8 mouse cellular contexts compared by ENCODE assay signal in the genomic region with DNA sequence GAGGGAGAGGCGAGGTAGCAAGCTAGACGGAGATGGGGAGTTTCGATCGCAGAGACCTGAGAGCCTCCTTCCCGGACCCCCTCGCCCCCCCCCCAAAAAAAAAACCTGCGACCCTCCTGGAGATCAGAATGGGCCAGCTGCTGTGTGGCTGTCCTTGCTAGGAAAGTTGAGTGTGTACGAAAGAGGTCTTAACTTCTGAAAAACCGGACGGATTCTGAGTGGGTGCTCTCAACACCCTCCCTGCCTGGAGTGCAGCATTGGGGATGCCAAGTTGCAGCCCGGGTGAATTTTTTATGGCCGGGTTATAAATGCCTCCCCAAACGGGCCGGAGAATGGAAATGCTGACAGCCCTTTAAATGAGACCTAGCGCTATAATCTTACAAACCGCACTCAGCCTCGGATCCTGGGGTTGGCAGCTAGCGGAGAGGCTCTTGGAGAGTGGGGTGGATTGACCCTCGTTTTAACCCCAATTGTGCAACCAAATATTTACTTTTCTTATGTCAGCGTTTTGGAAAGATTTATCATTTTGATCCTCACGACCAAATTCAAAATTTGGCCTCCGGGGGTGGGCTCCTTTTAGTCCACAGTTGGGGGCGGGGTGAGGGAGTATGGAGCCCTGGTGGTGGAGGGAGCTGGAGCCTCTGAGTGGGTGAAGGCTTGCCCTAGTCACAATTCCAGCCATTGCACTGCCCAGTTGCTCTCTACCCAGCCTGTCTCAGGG. TPM values are rescaled to one million over a fixed set of nuclear protein-coding genes. Genes with fewer than 3 reads are reported as not detected.
DNase-seq lines count a peak whose midpoint lies in the region; ATAC-seq and TF ChIP-seq lines count a peak whose summit lies in the region.

No protein-coding gene starts in this region.

- TF ChIP-seq CTCF in kidney, adult 2 months (conservative IDR thresholded peaks at IDR 0.05; ENCODE audit: insufficient read depth, insufficient read length, low read depth, low read length), result no peak
- no peak for TF ChIP-seq CTCF in cortical plate, adult 2 months (IDR thresholded peaks at IDR 0.05; ENCODE audit: extremely low read depth, insufficient read depth, low read length)
- no peak for TF ChIP-seq CTCF in lung, adult 2 months (IDR thresholded peaks at IDR 0.05; ENCODE audit: insufficient read depth, low read length)
- TF ChIP-seq CTCF in stomach, postnatal 0 days (IDR thresholded peaks at IDR 0.05; ENCODE audit: low read depth), result no peak

- no peaks in the 10 kb centered on the region for H3K36me3 ChIP-seq in kidney, adult 2 months (ENCODE audit: control insufficient read depth, insufficient read depth, low read length)
- H3K36me3 ChIP-seq in hindbrain, embryonic 10.5 days, result no peaks in the 10 kb centered on the region
- H3K36me3 ChIP-seq in stomach, postnatal 0 days (ENCODE audit: control insufficient read depth, insufficient read depth, low read length), result no peaks in the 10 kb centered on the region

- peaks cover 3% of the 10 kb centered on the region; the same call in 1 of the 2 replicates for H3K4me1 ChIP-seq in kidney, adult 2 months (ENCODE audit: control insufficient read depth, insufficient read depth, low read length)
- no peaks in the 10 kb centered on the region; the same call in none of the 2 replicates for H3K4me1 ChIP-seq in cortical plate, adult 2 months (ENCODE audit: control insufficient read depth, insufficient read depth, low read length)
- peaks cover 77% of the 10 kb centered on the region for H3K4me1 ChIP-seq in hindbrain, embryonic 10.5 days (replicated peaks)
- H3K4me1 ChIP-seq in lung, adult 2 months (ENCODE audit: control insufficient read depth, insufficient read depth, low read length), result peaks cover 9% of the 10 kb centered on the region
- no peaks in the 10 kb centered on the region for H3K4me1 ChIP-seq in stomach, postnatal 0 days (replicated peaks; ENCODE audit: control insufficient read depth, insufficient read depth)

- DNase-seq in kidney, adult 2 months, result no peak
- no peak for DNase-seq in kidney, postnatal 25 days
- no peak for DNase-seq in hindbrain, embryonic 10.5 days (ENCODE audit: low spot score)
- DNase-seq in lung, adult 2 months, result peak; percentile 19
- no peak for DNase-seq in stomach, postnatal 0 days (ENCODE audit: low spot score)
- no peak for DNase-seq in left cerebral cortex, adult 9 months (ENCODE audit: low spot score in 2 of 2)
- no peak for DNase-seq in MN1 (ENCODE audit: low spot score)

- H3K4me2 ChIP-seq in stomach, postnatal 0 days (replicated peaks; ENCODE audit: low read depth), result peak overlapping the region; percentile 69

- peaks cover 1% of the 10 kb centered on the region; the same call in 1 of the 2 replicates for H3K27me3 ChIP-seq in kidney, adult 2 months (replicated peaks; ENCODE audit: control insufficient read depth, insufficient read depth, low read length)
- H3K27me3 ChIP-seq in hindbrain, embryonic 10.5 days (ENCODE audit: insufficient read depth, poor library complexity, severe bottlenecking), result peaks cover 50% of the 10 kb centered on the region
- H3K27me3 ChIP-seq in stomach, postnatal 0 days (ENCODE audit: control insufficient read depth, insufficient read depth, low read length), result peaks cover 2% of the 10 kb centered on the region; the same call in 1 of the 2 replicates

- TF ChIP-seq EP300 in stomach, postnatal 0 days (optimal IDR thresholded peaks at IDR 0.05), result no peak

- peak overlapping the region; percentile 56; the same call in 1 of the 2 replicates for H3K9ac ChIP-seq in stomach, postnatal 0 days (ENCODE audit: low read length)

- ATAC-seq in stomach, postnatal 0 days (ENCODE audit: low FRiP score, low TSS enrichment), result no peak

- no peak for TF ChIP-seq POLR2A in kidney, adult 2 months (IDR thresholded peaks at IDR 0.05; ENCODE audit: low read depth, low read length)
- no peak for TF ChIP-seq POLR2A in cortical plate, adult 2 months (IDR thresholded peaks at IDR 0.05; ENCODE audit: extremely low read depth, insufficient read depth, low read length)
- TF ChIP-seq POLR2A in lung, adult 2 months (IDR thresholded peaks at IDR 0.05; ENCODE audit: borderline replicate concordance, extremely low read depth, low read depth, low read length), result no peak

- H3K9me3 ChIP-seq in hindbrain, embryonic 10.5 days, result no peaks in the 10 kb centered on the region
- H3K9me3 ChIP-seq in stomach, postnatal 0 days (ENCODE audit: control insufficient read depth, low read length), result no peaks in the 10 kb centered on the region

- no peak overlapping the region for H3K27ac ChIP-seq in kidney, adult 2 months (ENCODE audit: insufficient read depth, low read depth, low read length)
- peak overlapping the region; percentile 90 for H3K27ac ChIP-seq in cortical plate, adult 2 months (ENCODE audit: insufficient read depth, low read length)
- H3K27ac ChIP-seq in hindbrain, embryonic 10.5 days, result peak overlapping the region; percentile 87; the same call in 1 of the 2 replicates
- no peak overlapping the region for H3K27ac ChIP-seq in stomach, postnatal 0 days (replicated peaks)

- peak overlapping the region; percentile 53 for H3K4me3 ChIP-seq in kidney, adult 2 months (ENCODE audit: insufficient read depth, low read depth, low read length)
- peak overlapping the region; percentile 99 for H3K4me3 ChIP-seq in cortical plate, adult 2 months (ENCODE audit: insufficient read depth, low read length)
- H3K4me3 ChIP-seq in hindbrain, embryonic 10.5 days, result peak overlapping the region; percentile 83
- peak overlapping the region; percentile 42 for H3K4me3 ChIP-seq in lung, adult 2 months (replicated peaks; ENCODE audit: extremely low read depth, low read depth, low read length)
- H3K4me3 ChIP-seq in stomach, postnatal 0 days (ENCODE audit: low read depth, low read length), result peak overlapping the region; percentile 54

- 9% methylated on average over 23 of the region's 23 CpGs for WGBS in kidney, adult 2 months
- 1% methylated on average over 23 of the region's 23 CpGs for WGBS in hindbrain, embryonic 10.5 days
- 9% methylated on average over 23 of the region's 23 CpGs for WGBS in lung, adult 2 months
- WGBS in stomach, postnatal 0 days, result 4% methylated on average over 23 of the region's 23 CpGs

RNA-seq across cellular contexts. Expression of a gene that starts 1.2 kb away (rescaled TPM):
- 8.4 and 12.6 TPM in 2 replicates for polyA plus RNA-seq in kidney, adult 2 months (2012; rRNA removed)
- 15.8 and 16.8 TPM in 2 replicates for polyA plus RNA-seq in cortical plate, adult 2 months (2012; rRNA removed)
- polyA plus RNA-seq in hindbrain, embryonic 10.5 days (2016; fragmentation: Nextera tagmentation; extraction: Ambion mirVana), result 38.0 and 54.1 TPM in 2 replicates
- polyA plus RNA-seq in lung, adult 2 months (2012; rRNA removed), result 69.7 and 72.5 TPM in 2 replicates
- 8.1 and 8.2 TPM in 2 replicates for polyA plus RNA-seq in stomach, postnatal 0 days (2015; fragmentation: Nextera tagmentation; extraction: Ambion mirVana)

Comparison
In these comparisons a context has a peak if more than half of its experiments do, and no peak if none do; other contexts are left out.
1. H3K27ac ChIP-seq: peak in cortical plate, adult 2 months (single experiment) and hindbrain, embryonic 10.5 days (single experiment); none in kidney, adult 2 months (single experiment) and stomach, postnatal 0 days (single experiment).
2. H3K4me3 ChIP-seq: peak in every context shown above with its lines; median percentile 99 in cortical plate, adult 2 months; 83 in hindbrain, embryonic 10.5 days; 54 in stomach, postnatal 0 days; 53 in kidney, adult 2 months; 42 in lung, adult 2 months.